Mouse (Mus musculus): ENCODE data around the gene Ucn3.

Gene Ucn3

GRCm38 (mm10) chr13:3892601-3893000 is 52.5 kb downstream of the Ucn3 start:
- no peak for DNase-seq (ENCODE audit: low spot score in 2 of 2)

- no peak for DNase-seq (ENCODE audit: low spot score in 2 of 2)
Observed at GRCm38 (mm10) chr13:3891479-3892087, 53.6 kb downstream of the Ucn3 start.

Measured in right cerebral cortex, postnatal 36 days (tissue).